Mouse (Mus musculus): ENCODE measurements around the gene Mfng. TPM values are rescaled to one million over a fixed set of nuclear protein-coding genes. Genes with fewer than 3 reads are reported as not detected.
A peak's percentile ranks its signal among the peaks of the same experiment; 100 is the strongest.

The Mfng gene
- polyA plus RNA-seq, 1 experiment from 2014 or later = 7.2 TPM

GRCm38 (mm10) chr15:78796196-78797059, 23.2 kb upstream of the Mfng start:
- Histone ChIP-seq H3K9me3 (ENCODE audit: control insufficient read depth) (no peaks in the 10 kb centered on the region), H3K27me3 (replicated peaks; ENCODE audit: control insufficient read depth, insufficient read depth, low read length) (no peaks in the 10 kb centered on the region; the same call in 1 of the 2 replicates), H3K4me1 (replicated peaks; ENCODE audit: control insufficient read depth, insufficient read depth, low read length) (no peaks in the 10 kb centered on the region; the same call in none of the 2 replicates), H3K27ac (ENCODE audit: low read depth, low read length) (no peak overlapping the region), H3K4me2 (replicated peaks; ENCODE audit: low read depth) (no peak overlapping the region), H3K4me3 (ENCODE audit: low read depth, low read length) (no peak overlapping the region), H3K9ac (ENCODE audit: low read depth, low read length) (no peak overlapping the region), H3K36me3 (ENCODE audit: control insufficient read depth, insufficient read depth) (peaks cover 21% of the 10 kb centered on the region; the same call in 1 of the 2 replicates)
- WGBS = 52% methylated on average over 25 of the region's 25 CpGs
- no peak for ATAC-seq
- TF ChIP-seq CTCF (IDR thresholded peaks at IDR 0.05; ENCODE audit: low read depth) = no peak

GRCm38 (mm10) chr15:78790990-78791389, 17.7 kb upstream of the Mfng start:
- Histone ChIP-seq H3K4me3 (ENCODE audit: low read depth, low read length) (no peak overlapping the region), H3K27me3 (replicated peaks; ENCODE audit: control insufficient read depth, insufficient read depth, low read length) (no peaks in the 10 kb centered on the region), H3K36me3 (ENCODE audit: control insufficient read depth, insufficient read depth) (peaks cover 22% of the 10 kb centered on the region; the same call in 1 of the 2 replicates), H3K4me2 (replicated peaks; ENCODE audit: low read depth) (no peak overlapping the region), H3K9ac (ENCODE audit: low read depth, low read length) (no peak overlapping the region), H3K9me3 (ENCODE audit: control insufficient read depth) (no peaks in the 10 kb centered on the region), H3K4me1 (replicated peaks; ENCODE audit: control insufficient read depth, insufficient read depth, low read length) (0 out of 2 replicates have a peak, but pooled peaks cover 6% of the 10 kb centered on the region), H3K27ac (ENCODE audit: low read depth, low read length) (no peak overlapping the region)
- 83% methylated on average over 11 of the region's 12 CpGs for WGBS
- ATAC-seq = no peak
- TF ChIP-seq CTCF (IDR thresholded peaks at IDR 0.05; ENCODE audit: low read depth) = no peak

GRCm38 (mm10) chr15:78790451-78790850, 17.2 kb upstream of the Mfng start:
- TF ChIP-seq CTCF (IDR thresholded peaks at IDR 0.05; ENCODE audit: low read depth) = no peak
- peaks cover 22% of the 10 kb centered on the region; the same call in 1 of the 2 replicates for H3K36me3 ChIP-seq (ENCODE audit: control insufficient read depth, insufficient read depth)
- H3K4me1 ChIP-seq (replicated peaks; ENCODE audit: control insufficient read depth, insufficient read depth, low read length) = 0 out of 2 replicates have a peak, but pooled peaks cover 6% of the 10 kb centered on the region
- H3K27ac ChIP-seq (ENCODE audit: low read depth, low read length) = no peak overlapping the region
- H3K4me2 ChIP-seq (replicated peaks; ENCODE audit: low read depth) = no peak overlapping the region
- H3K4me3 ChIP-seq (ENCODE audit: low read depth, low read length) = no peak overlapping the region
- 48% methylated on average over 4 of the region's 4 CpGs for WGBS
- H3K27me3 ChIP-seq (replicated peaks; ENCODE audit: control insufficient read depth, insufficient read depth, low read length) = no peaks in the 10 kb centered on the region
- no peak overlapping the region for H3K9ac ChIP-seq (ENCODE audit: low read depth, low read length)
- H3K9me3 ChIP-seq (ENCODE audit: control insufficient read depth) = no peaks in the 10 kb centered on the region
- ATAC-seq = no peak

GRCm38 (mm10) chr15:78789721-78790323, 16.5 kb upstream of the Mfng start:
- H3K36me3 ChIP-seq (ENCODE audit: control insufficient read depth, insufficient read depth) = peaks cover 20% of the 10 kb centered on the region; the same call in 1 of the 2 replicates
- no peak overlapping the region for H3K4me2 ChIP-seq (replicated peaks; ENCODE audit: low read depth)
- no peak for TF ChIP-seq CTCF (IDR thresholded peaks at IDR 0.05; ENCODE audit: low read depth)
- H3K4me3 ChIP-seq (ENCODE audit: low read depth, low read length) = no peak overlapping the region
- WGBS = 83% methylated on average over 13 of the region's 13 CpGs
- H3K9me3 ChIP-seq (ENCODE audit: control insufficient read depth) = no peaks in the 10 kb centered on the region
- no peak for ATAC-seq
- H3K9ac ChIP-seq (ENCODE audit: low read depth, low read length) = no peak overlapping the region
- H3K4me1 ChIP-seq (replicated peaks; ENCODE audit: control insufficient read depth, insufficient read depth, low read length) = 0 out of 2 replicates have a peak, but pooled peaks cover 6% of the 10 kb centered on the region
- no peaks in the 10 kb centered on the region for H3K27me3 ChIP-seq (replicated peaks; ENCODE audit: control insufficient read depth, insufficient read depth, low read length)
- H3K27ac ChIP-seq (ENCODE audit: low read depth, low read length) = no peak overlapping the region

GRCm38 (mm10) chr15:78788042-78788441, 14.8 kb upstream of the Mfng start:
- Histone ChIP-seq H3K27ac (ENCODE audit: low read depth, low read length) (peak overlapping the region; percentile 62), H3K9me3 (ENCODE audit: control insufficient read depth) (no peaks in the 10 kb centered on the region), H3K4me2 (replicated peaks; ENCODE audit: low read depth) (peak overlapping the region; percentile 7; the same call in 1 of the 2 replicates), H3K27me3 (replicated peaks; ENCODE audit: control insufficient read depth, insufficient read depth, low read length) (no peaks in the 10 kb centered on the region), H3K36me3 (ENCODE audit: control insufficient read depth, insufficient read depth) (peaks cover 17% of the 10 kb centered on the region; the same call in 1 of the 2 replicates), H3K4me3 (ENCODE audit: low read depth, low read length) (no peak overlapping the region), H3K9ac (ENCODE audit: low read depth, low read length) (no peak overlapping the region), H3K4me1 (replicated peaks; ENCODE audit: control insufficient read depth, insufficient read depth, low read length) (0 out of 2 replicates have a peak, but pooled peaks cover 6% of the 10 kb centered on the region)
- no peak for ATAC-seq
- 75% methylated on average over 3 of the region's 3 CpGs for WGBS
- TF ChIP-seq CTCF (IDR thresholded peaks at IDR 0.05; ENCODE audit: low read depth) = 0 out of 2 replicates have a peak, but pooled peaks have one; percentile 2

GRCm38 (mm10) chr15:78787287-78787856, 14.1 kb upstream of the Mfng start:
- H3K9me3 ChIP-seq (ENCODE audit: control insufficient read depth) = no peaks in the 10 kb centered on the region
- H3K36me3 ChIP-seq (ENCODE audit: control insufficient read depth, insufficient read depth) = peaks cover 12% of the 10 kb centered on the region; the same call in 1 of the 2 replicates
- H3K4me3 ChIP-seq (ENCODE audit: low read depth, low read length) = no peak overlapping the region
- H3K27me3 ChIP-seq (replicated peaks; ENCODE audit: control insufficient read depth, insufficient read depth, low read length) = no peaks in the 10 kb centered on the region
- TF ChIP-seq CTCF (IDR thresholded peaks at IDR 0.05; ENCODE audit: low read depth) = no peak
- WGBS = 32% methylated on average over 9 of the region's 9 CpGs
- H3K4me1 ChIP-seq (replicated peaks; ENCODE audit: control insufficient read depth, insufficient read depth, low read length) = 0 out of 2 replicates have a peak, but pooled peaks cover 6% of the 10 kb centered on the region
- peak overlapping the region; percentile 62 for H3K27ac ChIP-seq (ENCODE audit: low read depth, low read length)
- H3K4me2 ChIP-seq (replicated peaks; ENCODE audit: low read depth) = peak overlapping the region; percentile 7; the same call in 1 of the 2 replicates
- peak; percentile 78 for ATAC-seq
- H3K9ac ChIP-seq (ENCODE audit: low read depth, low read length) = no peak overlapping the region
